Mouse (Mus musculus): ENCODE results near the gene Nfe2l2.
"Not testable (repeated sequence)": the region's sequence is repeated elsewhere in the genome, so short reads cannot be mapped to it uniquely, and the experiment has no call there.

Gene Nfe2l2

DNA sequence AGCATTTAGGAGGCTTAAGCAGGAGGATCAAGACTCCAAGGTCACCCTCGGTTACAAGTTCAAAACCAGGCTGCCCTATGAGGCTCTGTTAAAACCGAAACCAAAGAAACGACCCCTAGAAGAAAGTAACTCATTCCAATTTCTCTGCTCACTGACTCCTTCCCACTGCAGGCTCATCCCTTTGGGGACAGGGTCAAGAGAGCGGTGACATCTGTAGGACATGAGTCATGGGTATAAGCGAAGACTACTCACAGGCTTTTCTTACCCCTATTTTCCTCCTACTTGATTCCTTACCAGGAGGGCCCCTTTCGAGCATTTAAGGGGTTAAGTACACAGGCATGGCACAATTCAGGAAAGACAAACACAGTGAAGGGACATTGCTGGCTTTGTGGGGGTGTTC, 60.5 kb downstream of the Nfe2l2 start:
- DNase-seq (ENCODE audit: low read depth), result no peak

GRCm38 (mm10) chr2:75642795-75643550, 61.5 kb downstream of the Nfe2l2 start:
- no peak for DNase-seq (ENCODE audit: low read depth)

- DNase-seq (ENCODE audit: low read depth), result not testable (repeated sequence)
Measured at GRCm38 (mm10) chr2:75642312-75642711, 62.1 kb downstream of the Nfe2l2 start.

DNA sequence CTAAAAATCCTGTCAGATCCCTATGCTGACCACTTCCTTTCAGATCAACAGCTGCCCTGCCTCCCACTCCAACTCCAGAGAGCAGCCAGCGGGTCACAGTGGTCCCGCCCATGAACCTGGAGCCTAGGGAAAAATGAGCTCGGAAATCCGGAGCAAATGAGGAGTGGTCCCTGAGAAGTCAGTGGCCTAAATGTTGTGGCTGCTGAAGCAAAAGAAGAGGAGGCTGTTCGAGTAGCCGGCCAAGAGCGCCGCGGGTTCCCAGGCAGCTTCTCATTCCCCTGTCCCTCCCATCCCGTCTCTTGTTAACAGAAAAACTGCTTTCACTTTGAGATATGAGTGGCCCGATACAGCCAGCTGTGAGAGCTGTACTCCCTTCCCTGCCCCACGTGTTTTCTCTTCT, 64.9 kb downstream of the Nfe2l2 start:
- not testable (repeated sequence) for DNase-seq (ENCODE audit: low read depth)

- not testable (repeated sequence) for DNase-seq (ENCODE audit: low read depth)
Measured at GRCm38 (mm10) chr2:75637822-75638221, 66.6 kb downstream of the Nfe2l2 start.

GRCm38 (mm10) chr2:75637361-75637760, 67.1 kb downstream of the Nfe2l2 start:
- DNase-seq (ENCODE audit: low read depth), result no peak

DNA sequence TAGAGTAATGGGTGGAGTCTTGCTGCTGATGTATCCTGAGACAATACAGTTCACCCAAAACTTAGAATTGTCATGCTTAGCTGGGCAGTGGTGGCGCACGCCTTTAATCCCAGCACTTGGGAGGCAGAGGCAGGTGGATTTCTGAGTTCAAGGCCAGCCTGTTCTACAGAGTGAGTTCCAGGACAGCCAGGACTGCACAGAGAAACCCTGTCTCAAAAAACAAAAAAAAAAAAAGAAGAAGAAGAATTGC, 67.5 kb downstream of the Nfe2l2 start:
- not testable (repeated sequence) for DNase-seq (ENCODE audit: low read depth)

DNA sequence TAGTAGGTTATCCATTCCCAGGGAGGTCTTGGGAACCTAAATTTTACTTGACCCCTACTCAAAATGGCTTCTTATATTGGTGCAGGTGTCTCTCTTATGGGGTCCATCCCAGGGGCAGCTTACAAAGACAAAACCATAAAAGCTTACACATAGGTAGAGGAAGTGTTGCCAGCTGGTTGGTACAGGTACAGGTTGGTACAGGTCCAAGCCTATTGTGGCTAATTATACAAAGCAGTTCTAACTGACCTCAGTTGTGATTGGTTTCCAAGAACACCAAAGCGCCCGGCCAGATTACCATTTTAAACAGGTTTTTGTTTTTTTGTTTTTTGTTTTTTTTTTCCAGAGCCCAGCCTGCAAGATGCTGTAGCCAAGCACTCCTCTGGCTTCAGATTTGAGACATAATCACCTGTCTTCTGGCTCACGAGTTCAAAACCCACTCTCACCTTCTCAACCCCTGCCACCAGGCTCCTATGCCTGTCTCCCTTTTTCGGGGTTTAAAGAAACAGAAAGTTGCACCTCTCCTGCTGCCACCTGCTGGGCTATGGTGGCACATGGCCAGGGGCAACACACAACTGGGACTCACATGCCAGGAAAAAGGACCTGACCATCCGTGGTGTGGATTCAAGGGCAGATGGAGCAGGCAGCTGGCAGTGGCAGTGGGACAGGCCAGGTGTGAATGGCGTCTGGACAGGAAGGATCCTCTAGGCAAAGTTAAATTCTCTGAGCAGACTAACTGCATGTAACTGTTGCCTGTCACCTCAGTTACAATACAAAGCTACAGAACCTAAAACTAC, 68.0 kb downstream of the Nfe2l2 start:
- DNase-seq (ENCODE audit: low read depth), result no peak

- DNase-seq (ENCODE audit: low read depth), result not testable (repeated sequence)
Measured at GRCm38 (mm10) chr2:75634431-75634830, 70.0 kb downstream of the Nfe2l2 start.

DNA sequence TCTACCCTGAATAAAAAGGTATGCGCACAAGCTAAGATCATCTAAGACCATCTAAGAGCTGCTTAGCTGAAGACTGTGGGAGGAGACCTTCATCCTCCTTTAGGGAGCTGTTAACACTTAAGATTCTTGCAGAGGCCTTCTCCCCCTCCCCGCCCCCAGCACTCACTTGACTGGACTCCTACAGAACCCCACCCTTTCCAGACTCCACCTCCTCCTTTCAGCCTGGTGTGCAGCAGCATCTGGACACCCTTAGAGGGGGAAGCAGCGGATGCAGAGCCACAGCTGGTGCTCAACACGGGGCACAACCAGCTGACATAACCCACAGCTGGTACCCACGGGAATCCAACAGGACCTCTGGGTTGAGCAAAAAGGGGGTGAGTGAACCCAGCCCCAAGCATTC, 70.7 kb downstream of the Nfe2l2 start:
- DNase-seq (ENCODE audit: low read depth), result no peak

DNA sequence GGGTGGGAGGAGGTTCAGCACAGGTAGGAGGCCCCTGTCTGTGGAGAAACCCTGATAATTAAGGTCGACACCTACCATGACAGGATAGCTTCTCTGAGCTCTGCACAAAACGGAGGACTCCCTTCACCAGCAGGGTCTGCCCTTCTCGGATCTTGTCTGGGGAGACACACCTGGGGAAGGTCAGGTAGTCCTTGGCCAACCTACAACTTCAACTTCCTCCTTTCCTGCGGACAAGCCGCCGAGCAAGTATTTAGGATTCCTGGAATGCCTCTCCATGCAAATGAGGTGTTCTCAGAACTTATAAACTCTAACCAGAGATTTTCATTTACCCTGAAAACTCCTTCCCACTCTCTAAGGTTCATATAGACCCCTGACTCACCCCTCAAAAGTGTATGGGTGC, 71.1 kb downstream of the Nfe2l2 start:
- DNase-seq (ENCODE audit: low read depth), result no peak

GRCm38 (mm10) chr2:75632721-75633181, 71.7 kb downstream of the Nfe2l2 start:
- DNase-seq (ENCODE audit: low read depth), result no peak

- DNase-seq (ENCODE audit: low read depth), result no peak
Measured at GRCm38 (mm10) chr2:75632043-75632442, 72.4 kb downstream of the Nfe2l2 start.

DNA sequence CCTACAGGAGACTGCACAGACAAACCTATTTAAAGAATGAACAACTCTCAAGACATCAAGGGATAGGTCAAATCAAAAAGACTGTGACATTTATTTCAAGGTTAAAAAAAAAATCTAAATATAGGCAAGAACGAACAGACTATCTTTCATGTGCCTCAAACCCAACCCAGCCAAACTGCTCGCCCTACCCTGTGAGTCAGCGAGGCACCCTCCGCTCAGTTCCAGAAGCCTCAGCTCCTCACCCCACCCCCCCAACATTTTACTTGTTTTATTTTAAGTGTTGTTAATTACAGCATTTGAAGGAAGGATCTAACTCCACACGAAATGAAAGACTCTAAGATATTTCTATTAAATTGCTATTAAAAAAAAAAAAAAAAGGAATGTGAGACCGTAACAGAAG, 73.0 kb downstream of the Nfe2l2 start:
- DNase-seq (ENCODE audit: low read depth), result no peak

DNA sequence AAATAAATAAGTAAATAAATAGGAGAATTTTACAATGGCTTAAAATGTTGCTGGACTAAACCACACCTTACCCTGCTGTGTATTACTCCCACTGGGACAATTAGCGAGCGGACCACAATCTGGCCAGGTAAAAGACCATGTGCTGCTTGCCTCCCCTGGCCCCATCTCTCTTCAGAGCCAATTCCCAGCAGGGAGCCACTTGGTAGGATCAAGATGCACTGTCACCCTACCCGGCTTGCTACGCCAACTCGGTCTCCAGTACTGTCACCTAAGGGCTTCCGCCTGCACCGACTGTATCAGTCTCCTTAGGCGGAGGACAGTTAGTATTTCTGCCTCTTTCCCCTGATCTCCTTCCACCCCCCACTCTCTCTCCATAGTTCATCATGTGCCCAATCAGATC, 76.0 kb downstream of the Nfe2l2 start:
- no peak for DNase-seq (ENCODE audit: low read depth)

DNA sequence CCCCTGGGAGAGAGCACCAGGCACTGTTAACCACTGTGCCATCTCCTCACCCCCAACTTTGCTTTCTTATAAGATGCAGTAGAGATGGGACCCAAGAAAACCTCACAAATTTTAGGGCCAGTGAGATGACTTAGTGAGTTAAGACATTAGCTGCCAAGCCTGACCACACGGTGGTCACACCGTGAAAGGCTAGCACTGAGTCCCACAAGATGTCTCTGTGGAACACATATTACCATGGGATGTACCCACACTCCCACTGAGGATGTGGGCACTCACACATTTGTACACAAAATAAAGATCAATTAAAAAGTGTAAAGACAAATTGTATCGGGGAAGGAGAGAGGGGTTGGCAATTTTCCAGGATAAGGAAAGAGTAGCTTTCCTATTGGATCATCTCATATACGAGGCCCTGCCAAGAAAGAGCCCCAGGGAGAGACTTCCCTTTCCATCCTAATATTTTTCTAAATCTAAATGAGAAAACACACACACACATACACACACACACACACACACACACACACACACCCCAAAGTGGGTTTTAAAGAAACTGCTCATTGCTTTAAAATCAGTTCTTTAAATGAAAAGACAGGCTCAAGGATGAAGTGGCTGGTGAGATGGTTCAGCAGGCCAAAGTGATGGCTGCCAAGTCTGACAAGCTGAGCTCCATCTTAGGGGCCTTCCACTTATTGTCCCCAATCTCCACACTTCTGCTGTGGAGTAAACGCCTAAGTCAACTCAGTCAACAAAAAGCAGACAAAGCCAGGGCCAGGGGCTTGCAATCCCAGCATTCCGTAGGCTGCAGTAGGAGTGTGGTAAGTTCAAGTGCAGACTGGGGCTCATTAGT, 77.6 kb downstream of the Nfe2l2 start:
- DNase-seq (ENCODE audit: low read depth), result no peak

Data from c-Kit-positive CD71-negative TER-119-negative erythroid progenitor cells, embryonic 14.5 days (primary cell).